Mouse (Mus musculus) lung, adult 2 months (tissue): ENCODE results near the gene Amotl2. TPM values are rescaled to one million over a fixed set of nuclear protein-coding genes. Genes with fewer than 3 reads are reported as not detected.

ENCODE experiments used
- DNase-seq: peaks from one replicate; pipeline ENCODE4 v3.0.0; 2022
- H3K4me1 ChIP-seq: fragments of 200-500 bp; 2 replicates; pipeline ENCODE4 v1.6.1; 2011; ENCODE audit warnings: low read length; ENCODE audit not compliant: control insufficient read depth, insufficient read depth
- H3K4me3 ChIP-seq: fragments of 200-500 bp; replicated peaks from 2 replicates; pipeline ENCODE3; 2011; ENCODE audit warnings: low read depth, mild to moderate bottlenecking, control low read depth, low read length; ENCODE audit errors: extremely low read depth
- CTCF ChIP-seq: fragments of 200-500 bp; IDR thresholded peaks from 2 replicates; pipeline ENCODE4 v1.5.1; 2011; ENCODE audit warnings: mild to moderate bottlenecking, low read length, control low read depth; ENCODE audit not compliant: insufficient read depth
- POLR2A ChIP-seq: fragments of 200-500 bp; IDR thresholded peaks from 2 replicates; pipeline ENCODE4 v1.6.1; 2011; ENCODE audit warnings: low read depth, mild to moderate bottlenecking, control low read depth, low read length, borderline replicate concordance; ENCODE audit errors: extremely low read depth
- WGBS: fragments of 180-500 bp; shearing (Covaris S2); methylation state at CpG from one replicate; pipeline ENCODE4 v1.1.7; 2018; 5-methylcytosine and 5-hydroxymethylcytosine counted together
- polyA plus RNA-seq: library from polyadenylated mRNA; depleted of rRNA; stranded (reverse); fragments of >200 nt; gene quantifications from 2 replicates; pipeline ENCODE4 v1.2.3, GENCODE M21; 2012; rRNA removed

Gene Amotl2
- polyA plus RNA-seq, 1 experiment = 101 TPM

DNA sequence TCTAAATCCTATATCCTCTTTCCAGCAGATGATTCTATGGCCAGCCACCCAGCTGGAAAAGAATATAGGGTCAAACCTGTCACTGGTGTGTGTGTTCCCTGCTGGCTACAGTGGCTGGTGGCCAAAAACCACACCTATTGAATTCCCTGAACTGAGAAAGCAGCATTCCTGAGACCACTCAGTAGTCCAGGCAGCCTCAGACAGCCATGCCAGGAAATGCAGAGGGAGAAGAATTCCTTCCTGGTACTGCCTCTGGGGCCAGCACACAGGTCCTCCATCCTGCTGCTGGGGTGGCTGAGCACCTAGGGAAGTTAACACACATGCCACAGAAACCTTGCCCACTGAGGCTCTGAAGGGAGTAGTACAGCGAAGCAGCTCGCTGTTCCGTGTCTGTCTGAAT, 50.3 kb downstream of the Amotl2 start:
- 76% methylated on average over 3 of the region's 3 CpGs for WGBS
- no peak overlapping the region for H3K4me3 ChIP-seq
- no peak for TF ChIP-seq POLR2A
- DNase-seq = no peak
- peaks cover 2% of the 10 kb centered on the region for H3K4me1 ChIP-seq

DNA sequence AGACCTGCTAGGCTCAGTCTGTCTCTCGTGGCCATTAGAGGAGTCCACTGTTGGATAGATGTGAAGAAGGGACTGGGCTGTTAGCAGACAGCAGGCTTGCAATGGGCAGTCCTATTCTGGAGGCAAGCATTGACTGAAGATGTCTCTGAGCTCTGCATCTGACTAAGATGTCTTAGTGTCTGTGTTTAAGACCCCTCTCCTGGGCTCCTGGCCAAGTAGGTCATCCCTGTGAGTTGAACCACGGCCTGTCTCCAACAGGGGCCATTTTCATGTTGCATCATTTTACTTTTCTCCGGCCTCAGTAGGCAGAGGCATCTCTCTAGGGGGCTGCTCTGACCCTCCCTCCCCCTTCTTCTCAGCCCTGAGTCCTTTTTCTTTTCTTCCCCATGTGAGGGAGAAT, 52.8 kb downstream of the Amotl2 start:
- H3K4me3 ChIP-seq = no peak overlapping the region
- WGBS = 65% methylated on average over 3 of the region's 3 CpGs
- no peaks in the 10 kb centered on the region; the same call in 1 of the 2 replicates for H3K4me1 ChIP-seq
- DNase-seq = no peak
- TF ChIP-seq CTCF (no peak), POLR2A (no peak)

GRCm38 (mm10) chr9:102770190-102770589, 53.7 kb downstream of the Amotl2 start:
- 69% methylated on average over 16 of the region's 16 CpGs for WGBS
- H3K4me1 ChIP-seq = no peaks in the 10 kb centered on the region; the same call in 1 of the 2 replicates
- no peak for DNase-seq
- H3K4me3 ChIP-seq = no peak overlapping the region
- TF ChIP-seq CTCF = no peak
- TF ChIP-seq POLR2A = no peak

DNA sequence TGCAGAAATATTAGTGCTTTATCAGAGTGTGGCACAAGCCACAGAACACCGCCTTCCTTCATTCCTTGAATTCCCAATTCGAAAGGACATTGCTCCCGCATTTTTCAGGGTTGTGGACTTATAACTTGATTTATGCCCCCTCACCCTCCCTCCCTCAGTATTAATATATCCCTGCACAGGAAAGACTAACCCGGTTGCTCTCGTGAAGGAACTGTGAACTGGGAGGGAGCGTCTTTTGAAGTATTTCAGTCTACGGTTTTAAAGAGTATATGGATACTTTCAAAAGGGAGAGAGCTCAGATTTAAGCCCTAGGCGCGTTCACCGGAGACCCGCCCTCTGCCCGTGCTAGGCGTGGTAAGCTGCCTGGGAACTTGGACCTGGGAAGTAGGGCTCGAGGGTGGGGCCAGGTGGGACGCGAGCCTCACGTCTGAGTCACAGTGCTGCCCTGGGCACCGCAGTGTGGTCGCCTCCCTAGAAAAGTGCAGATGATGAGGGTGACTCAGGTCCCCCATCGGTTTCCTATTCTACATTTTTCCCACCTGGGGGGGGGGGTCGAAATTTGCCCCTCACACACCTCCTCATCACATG, 54.9 kb downstream of the Amotl2 start:
- DNase-seq = peak; percentile 48
- H3K4me1 ChIP-seq = no peaks in the 10 kb centered on the region; the same call in 1 of the 2 replicates
- no peak overlapping the region for H3K4me3 ChIP-seq
- WGBS = 46% methylated on average over 21 of the region's 21 CpGs
- TF ChIP-seq POLR2A (no peak), CTCF (no peak)

DNA sequence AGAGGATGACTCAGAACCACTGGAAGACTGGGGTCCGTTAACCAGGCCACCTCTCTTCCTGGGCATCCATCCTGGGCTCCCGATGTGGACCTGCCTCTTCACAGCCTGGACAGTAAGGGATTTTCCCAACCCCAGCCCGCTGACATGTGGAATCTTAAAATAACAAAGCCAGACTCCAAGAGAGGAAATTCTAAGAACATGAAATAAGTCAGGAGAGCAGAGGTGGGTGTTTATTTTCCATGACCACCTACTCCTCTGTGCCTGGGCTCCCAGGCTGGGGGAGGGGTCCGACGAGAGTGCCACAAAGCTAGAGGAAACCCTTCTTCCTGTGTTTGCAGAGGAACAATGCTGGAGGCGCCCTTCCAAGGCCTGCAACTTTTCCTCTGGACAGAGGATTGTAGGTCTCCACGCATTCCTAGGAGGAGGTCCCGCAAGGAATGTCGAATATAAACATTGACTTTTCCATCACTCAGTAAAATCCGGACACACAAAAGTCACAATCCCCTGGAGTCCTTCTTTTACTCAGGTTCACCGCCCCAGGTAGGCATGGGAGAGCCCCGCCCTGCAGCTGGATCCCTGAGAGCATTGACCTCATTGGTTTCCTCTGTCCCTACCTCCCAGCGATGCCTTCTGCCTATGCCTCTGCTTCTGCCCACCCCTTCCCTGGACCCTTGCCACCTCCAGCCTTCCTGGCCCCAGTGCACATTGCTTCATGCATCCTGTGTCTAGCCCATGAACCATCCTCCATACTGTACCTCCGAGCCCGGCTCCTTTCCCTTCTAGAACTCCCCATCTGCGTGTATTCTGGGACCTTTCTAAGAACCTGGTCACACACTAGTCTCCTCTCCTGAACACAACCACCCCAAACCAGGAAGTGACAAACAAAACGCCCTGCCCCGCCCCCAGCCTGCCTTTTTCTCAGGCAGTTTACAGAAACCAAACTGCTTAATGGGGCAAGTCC, 61.4 kb downstream of the Amotl2 start:
- no peak for TF ChIP-seq CTCF
- 0 out of 2 replicates have a peak, but pooled peaks have one; percentile 7 for TF ChIP-seq POLR2A
- H3K4me3 ChIP-seq = no peak overlapping the region
- DNase-seq = peak; percentile 63
- H3K4me1 ChIP-seq = peaks cover 23% of the 10 kb centered on the region
- WGBS = 17% methylated on average over 18 of the region's 18 CpGs

DNA sequence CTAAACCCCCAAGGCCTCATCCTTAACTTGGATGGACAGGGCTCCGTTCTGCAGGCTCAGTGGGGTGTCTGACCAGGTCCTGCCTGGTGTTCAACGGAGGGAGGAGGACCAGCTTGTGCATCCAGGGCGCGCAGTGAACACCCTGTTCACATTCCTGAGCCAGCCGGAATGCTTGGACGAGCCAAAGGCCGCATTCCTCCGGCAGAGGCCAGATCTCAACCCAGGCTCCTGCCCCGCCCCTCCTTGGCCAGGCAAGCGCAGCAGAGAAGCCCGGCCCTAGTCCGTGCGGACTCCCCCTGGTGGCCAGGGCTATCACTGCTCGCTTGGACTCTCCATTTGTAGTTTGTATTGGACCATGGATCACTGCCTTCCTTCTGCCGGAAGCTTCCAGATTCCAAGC, 63.0 kb downstream of the Amotl2 start:
- DNase-seq = peak; percentile 95
- 3% methylated on average over 15 of the region's 15 CpGs for WGBS
- peaks cover 27% of the 10 kb centered on the region for H3K4me1 ChIP-seq
- no peak overlapping the region for H3K4me3 ChIP-seq
- TF ChIP-seq POLR2A (peak; percentile 60; the same call in 1 of the 2 replicates), CTCF (peak; percentile 82)

Other genes starting within 250 kb of the Amotl2 start
- 1.9 and 2.9 TPM in 2 replicates for gene Ky, start 210.9 kb upstream of the Amotl2 start, polyA plus RNA-seq
- gene Anapc13, start 90.4 kb upstream of the Amotl2 start, polyA plus RNA-seq = 52.0 and 65.4 TPM in 2 replicates
- 3.1 and 5.2 TPM in 2 replicates for gene Cep63, start 90.1 kb upstream of the Amotl2 start, polyA plus RNA-seq
- gene Ryk, start 118.2 kb downstream of the Amotl2 start, polyA plus RNA-seq = 53.1 and 76.1 TPM in 2 replicates